Mouse (Mus musculus) c-Kit-negative CD71-positive TER-119-positive erythroid progenitor cells, embryonic 14.5 days (primary cell): Measurements from ENCODE around the gene Ccdc6.
"Not testable (repeated sequence)": the region's sequence is repeated elsewhere in the genome, so short reads cannot be mapped to it uniquely, and the experiment has no call there.

ENCODE experiments used
- DNase-seq: peaks from one replicate; pipeline ENCODE4 v3.0.0-alpha.2; 2013; ENCODE audit warnings: low read depth, low spot score

Ccdc6 gene

GRCm38 (mm10) chr10:70211281-70211680, 114.4 kb downstream of the Ccdc6 start:
- no peak for DNase-seq

- DNase-seq, result no peak
Measured at GRCm38 (mm10) chr10:70220971-70221370, 124.0 kb downstream of the Ccdc6 start.

GRCm38 (mm10) chr10:70222231-70222630, 125.3 kb downstream of the Ccdc6 start:
- not testable (repeated sequence) for DNase-seq

- DNase-seq, result no peak
Measured at GRCm38 (mm10) chr10:70224571-70224970, 127.7 kb downstream of the Ccdc6 start.

- no peak for DNase-seq
Measured at GRCm38 (mm10) chr10:70225760-70226159, 128.8 kb downstream of the Ccdc6 start.

GRCm38 (mm10) chr10:70226608-70227007, 129.7 kb downstream of the Ccdc6 start:
- DNase-seq, result no peak

GRCm38 (mm10) chr10:70230352-70230751, 133.4 kb downstream of the Ccdc6 start:
- DNase-seq, result no peak

GRCm38 (mm10) chr10:70237936-70238335, 141.0 kb downstream of the Ccdc6 start:
- DNase-seq, result no peak
